Mouse (Mus musculus) megakaryocyte, embryonic 14.5 days (primary cell): Measurements from ENCODE around the gene Xrra1. TPM values are rescaled to one million over a fixed set of nuclear protein-coding genes. Genes with fewer than 3 reads are reported as not detected.

Source experiments
- H3K27me3 ChIP-seq: replicated peaks from 2 replicates; pipeline ENCODE3; 2012; ENCODE audit warnings: inconsistent platforms
- H3K36me3 ChIP-seq: replicated peaks from 2 replicates; pipeline ENCODE3; 2012; ENCODE audit warnings: low read length, inconsistent platforms, mixed read lengths
- H3K4me1 ChIP-seq: 2 replicates; pipeline ENCODE4 v1.6.1; 2012; ENCODE audit warnings: inconsistent platforms
- H3K4me3 ChIP-seq: replicated peaks from 2 replicates; pipeline ENCODE3; 2012; ENCODE audit warnings: moderate library complexity, mild to moderate bottlenecking, inconsistent platforms
- H3K9me3 ChIP-seq: 2 replicates; pipeline ENCODE4 v1.6.1; 2012; ENCODE audit warnings: inconsistent platforms
- FLI1 ChIP-seq: IDR thresholded peaks from 2 replicates; pipeline ENCODE4 v1.6.1; 2012; ENCODE audit warnings: low read length, inconsistent platforms, mixed read lengths
- GATA1 ChIP-seq: IDR thresholded peaks from 3 replicates; pipeline ENCODE4 v1.6.1; 2012; ENCODE audit warnings: mixed read lengths, low read length, inconsistent platforms, borderline replicate concordance
- polyA plus RNA-seq: library from polyadenylated mRNA; stranded (reverse); fragments of >175 nt; gene quantifications from 2 replicates; pipeline ENCODE4 v1.2.3, GENCODE M21; 2012; ENCODE audit warnings: low replicate concordance; ENCODE audit not compliant: insufficient read depth

Xrra1 gene
- polyA plus RNA-seq, 1 experiment, result 0.08 TPM

GRCm38 (mm10) chr7:99845533-99846236 lies 13.2 kb upstream of the Xrra1 start:
- Histone ChIP-seq H3K4me3 (no peak overlapping the region), H3K4me1 (peaks cover 15% of the 10 kb centered on the region), H3K27me3 (no peaks in the 10 kb centered on the region), H3K9me3 (no peaks in the 10 kb centered on the region), H3K36me3 (peaks cover 92% of the 10 kb centered on the region)
- TF ChIP-seq GATA1 (no peak), FLI1 (no peak)

DNA sequence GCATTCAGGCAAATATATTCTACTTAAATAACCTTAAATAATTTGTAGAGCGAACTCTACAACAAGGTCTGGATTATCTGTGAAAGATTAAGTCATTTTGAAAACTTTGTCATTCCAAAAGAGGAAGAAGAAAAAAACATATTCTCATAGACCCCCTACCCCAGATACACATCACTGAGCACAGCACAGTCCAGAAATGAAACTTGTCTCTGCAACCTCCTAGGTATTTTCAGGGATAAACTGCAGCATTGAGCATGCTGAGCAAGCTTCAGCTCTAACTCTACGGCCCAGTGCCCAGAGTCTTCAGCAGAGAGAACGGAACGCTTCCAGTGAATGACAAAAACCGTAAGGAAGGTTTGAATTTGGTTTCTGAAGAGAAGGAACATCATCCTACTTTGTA lies 8.4 kb upstream of the Xrra1 start:
- Histone ChIP-seq H3K9me3 (no peaks in the 10 kb centered on the region), H3K4me3 (no peak overlapping the region), H3K4me1 (peaks cover 53% of the 10 kb centered on the region), H3K27me3 (no peaks in the 10 kb centered on the region), H3K36me3 (peaks cover 90% of the 10 kb centered on the region)
- no peak for TF ChIP-seq FLI1
- no peak for TF ChIP-seq GATA1

DNA sequence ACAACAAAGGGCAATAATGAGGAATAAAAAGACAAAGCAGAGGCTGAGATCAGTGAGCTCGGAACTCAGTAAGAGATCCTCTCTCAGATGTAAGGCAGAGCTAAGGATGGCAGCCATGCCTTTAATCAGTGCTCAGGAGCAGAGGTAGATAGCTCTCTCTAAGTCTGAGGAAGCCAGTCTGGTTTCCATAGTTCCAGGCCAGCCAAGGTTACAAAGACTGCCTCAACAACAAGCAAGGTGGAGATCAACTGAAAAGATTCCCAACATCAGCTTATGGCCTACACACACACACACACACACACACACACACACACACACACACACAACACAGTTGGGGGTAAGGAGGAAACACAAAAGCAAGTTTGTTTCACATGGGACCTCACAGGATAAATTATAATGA lies 7.8 kb upstream of the Xrra1 start:
- TF ChIP-seq GATA1 (no peak), FLI1 (no peak)
- H3K36me3 ChIP-seq, result peaks cover 90% of the 10 kb centered on the region
- H3K9me3 ChIP-seq, result no peaks in the 10 kb centered on the region
- peaks cover 58% of the 10 kb centered on the region for H3K4me1 ChIP-seq
- no peaks in the 10 kb centered on the region for H3K27me3 ChIP-seq
- H3K4me3 ChIP-seq, result no peak overlapping the region

GRCm38 (mm10) chr7:99851618-99852017 lies 7.3 kb upstream of the Xrra1 start:
- peaks cover 90% of the 10 kb centered on the region for H3K36me3 ChIP-seq
- TF ChIP-seq FLI1 (no peak), GATA1 (no peak)

GRCm38 (mm10) chr7:99853350-99853749 lies 5.6 kb upstream of the Xrra1 start:
- Histone ChIP-seq H3K4me1 (peaks cover 71% of the 10 kb centered on the region), H3K36me3 (peaks cover 75% of the 10 kb centered on the region)
- TF ChIP-seq GATA1 (no peak), FLI1 (no peak)

More at GRCm38 (mm10) chr7:99851618-99852017, 7.3 kb upstream of the Xrra1 start:
- no peaks in the 10 kb centered on the region for H3K9me3 ChIP-seq
- H3K4me1 ChIP-seq, result peaks cover 63% of the 10 kb centered on the region
- H3K27me3 ChIP-seq, result no peaks in the 10 kb centered on the region
- no peak overlapping the region for H3K4me3 ChIP-seq

DNA sequence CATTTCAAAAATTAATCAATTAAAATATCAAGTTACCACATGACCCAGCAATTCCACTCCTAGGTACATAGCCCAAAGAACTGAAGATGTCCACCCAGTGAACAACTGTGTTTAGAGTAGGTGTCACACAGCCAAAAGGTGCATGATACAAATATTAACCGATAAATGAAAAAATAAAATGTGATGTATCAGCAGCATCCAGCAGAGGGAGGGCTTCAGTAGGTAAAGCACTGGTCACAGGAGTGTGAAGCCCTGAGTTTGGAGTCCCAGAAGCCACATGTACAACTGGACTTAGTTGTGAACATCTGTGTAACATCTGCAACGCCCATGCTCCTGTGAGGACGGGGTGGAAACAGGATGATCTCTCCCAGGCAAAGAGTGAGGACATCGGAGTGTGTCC lies 4.6 kb upstream of the Xrra1 start:
- peaks cover 66% of the 10 kb centered on the region for H3K36me3 ChIP-seq
- no peaks in the 10 kb centered on the region for H3K9me3 ChIP-seq
- peaks cover 70% of the 10 kb centered on the region for H3K4me1 ChIP-seq

More at GRCm38 (mm10) chr7:99853350-99853749, 5.6 kb upstream of the Xrra1 start:
- Histone ChIP-seq H3K9me3 (no peaks in the 10 kb centered on the region), H3K4me3 (no peak overlapping the region), H3K27me3 (no peaks in the 10 kb centered on the region)

DNA sequence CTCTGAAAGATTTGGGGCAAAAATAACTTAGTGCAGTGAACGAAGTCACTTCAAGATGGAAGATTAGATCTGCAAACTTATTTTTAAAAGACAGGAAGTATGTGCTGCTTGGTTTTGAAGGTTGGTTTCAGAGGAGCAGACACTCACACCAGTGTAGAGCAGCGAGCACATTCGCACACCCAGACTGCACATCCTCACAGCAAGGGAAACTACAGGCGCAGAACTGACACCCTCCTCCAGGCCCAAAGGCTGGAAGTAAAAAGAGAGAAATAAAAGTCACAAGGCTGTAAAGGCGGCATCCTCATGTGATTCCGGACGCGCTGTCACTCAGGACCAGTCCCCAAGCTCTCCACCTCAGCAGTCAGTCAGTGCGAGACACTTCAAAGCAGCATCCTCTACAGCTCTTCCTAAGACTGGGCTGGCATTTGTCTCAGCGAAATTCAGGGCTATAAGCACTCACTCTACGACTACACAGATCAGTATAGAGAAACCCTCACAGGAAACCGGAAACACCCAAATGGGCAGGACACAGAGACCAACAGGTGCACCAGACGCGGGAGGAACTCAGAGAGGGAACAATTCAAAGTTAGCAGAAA lies 2.6 kb upstream of the Xrra1 start:
- Histone ChIP-seq H3K4me3 (peak overlapping the region; percentile 77), H3K36me3 (peaks cover 51% of the 10 kb centered on the region), H3K27me3 (no peaks in the 10 kb centered on the region), H3K9me3 (no peaks in the 10 kb centered on the region), H3K4me1 (peaks cover 67% of the 10 kb centered on the region)
- TF ChIP-seq GATA1, result no peak
- TF ChIP-seq FLI1, result no peak

More for the DNA sequence above, 4.6 kb upstream of the Xrra1 start:
- TF ChIP-seq GATA1 (no peak), FLI1 (no peak)
- Histone ChIP-seq H3K27me3 (no peaks in the 10 kb centered on the region), H3K4me3 (no peak overlapping the region)

GRCm38 (mm10) chr7:99858175-99858812 lies 622 bp upstream of the Xrra1 start:
- Histone ChIP-seq H3K4me1 (peaks cover 56% of the 10 kb centered on the region), H3K9me3 (no peaks in the 10 kb centered on the region), H3K4me3 (peak overlapping the region; percentile 97), H3K27me3 (peaks cover 2% of the 10 kb centered on the region), H3K36me3 (peaks cover 32% of the 10 kb centered on the region)
- TF ChIP-seq FLI1 (no peak), GATA1 (no peak)

GRCm38 (mm10) chr7:99863362-99863761 lies 4.4 kb downstream of the Xrra1 start, which contains the start of gene Spcs2:
TSS of gene Spcs2 (minus strand) at chr7:99863462.
- no peaks in the 10 kb centered on the region for H3K9me3 ChIP-seq
- no peak within 1 kb of the TSS for H3K4me3 ChIP-seq
- peaks cover 8% of the 10 kb centered on the region for H3K27me3 ChIP-seq
- H3K4me1 ChIP-seq, result peaks cover 50% of the 10 kb centered on the region
- no peaks in the 10 kb centered on the region for H3K36me3 ChIP-seq
- TF ChIP-seq GATA1 (no peak), FLI1 (no peak)
